Mouse (Mus musculus) heart, postnatal 0 days (tissue): ENCODE measurements at regions not wholly inside any gene's neighbourhood (a gene's known extent, or its start where the extent isn't known, plus 50 kb on each side); places are given as distances from the start of the nearest gene placed in this dataset.

Experiments
- ATAC-seq: fragments of 200-750 bp; cut with Nextera tagmentation; 2 replicates; pipeline ENCODE4 v1.8.0; 2017; ENCODE audit warnings: low read depth, moderate number of reproducible peaks, moderate library complexity; ENCODE audit not compliant: insufficient read depth
- DNase-seq: peaks from one replicate; pipeline ENCODE4 v3.0.0-alpha.2; 2016; ENCODE audit warnings: low spot score
- H3K27ac ChIP-seq: fragments of 300-500 bp; sonication (generic); 2 replicates; pipeline ENCODE4 v1.5.1; 2014; ENCODE audit warnings: low read depth, mild to moderate bottlenecking
- H3K27me3 ChIP-seq: fragments of 300-500 bp; sonication (generic); 2 replicates; pipeline ENCODE4 v1.6.1; 2014; ENCODE audit warnings: low read length, mixed read lengths; ENCODE audit not compliant: control insufficient read depth, insufficient read depth
- H3K36me3 ChIP-seq: fragments of 300-500 bp; sonication (generic); replicated peaks from 2 replicates; pipeline ENCODE4 v1.6.1; 2014; ENCODE audit warnings: low read length, mixed read lengths; ENCODE audit not compliant: control insufficient read depth, insufficient read depth
- H3K4me1 ChIP-seq: fragments of 300-500 bp; sonication (generic); 2 replicates; pipeline ENCODE4 v1.6.1; 2014; ENCODE audit warnings: antibody characterized with exemption; ENCODE audit not compliant: control insufficient read depth, insufficient read depth
- H3K4me2 ChIP-seq: fragments of 300-500 bp; sonication (generic); 2 replicates; pipeline ENCODE4 v1.6.1; 2014; ENCODE audit warnings: low read depth, mild to moderate bottlenecking, low read length, moderate library complexity
- H3K4me3 ChIP-seq: fragments of 300-500 bp; sonication (generic); 2 replicates; pipeline ENCODE4 v1.5.1; 2014; ENCODE audit warnings: low read depth, low read length
- H3K9ac ChIP-seq: fragments of 300-500 bp; sonication (generic); replicated peaks from 2 replicates; pipeline ENCODE4 v1.6.1; 2014; ENCODE audit warnings: low read depth, low read length, mixed read lengths
- H3K9me3 ChIP-seq: fragments of 300-500 bp; sonication (generic); replicated peaks from 2 replicates; pipeline ENCODE4 v1.6.1; 2016; ENCODE audit warnings: low read length; ENCODE audit not compliant: control insufficient read depth
- CTCF ChIP-seq: IDR thresholded peaks from 2 replicates; pipeline ENCODE4 v1.5.1; 2016; ENCODE audit warnings: antibody characterized with exemption, control low read depth, low read depth
- EP300 ChIP-seq: IDR thresholded peaks from 2 replicates; pipeline ENCODE4 v1.6.1; 2016; ENCODE audit warnings: antibody characterized with exemption, low read depth
- WGBS: fragments of 180-500 bp; shearing (Covaris S2); extraction: QIAGEN DNeasy Blood & Tissue Kit; methylation state at CpG from one replicate; pipeline ENCODE4 v1.1.7; 2014; 5-methylcytosine and 5-hydroxymethylcytosine counted together

DNA sequence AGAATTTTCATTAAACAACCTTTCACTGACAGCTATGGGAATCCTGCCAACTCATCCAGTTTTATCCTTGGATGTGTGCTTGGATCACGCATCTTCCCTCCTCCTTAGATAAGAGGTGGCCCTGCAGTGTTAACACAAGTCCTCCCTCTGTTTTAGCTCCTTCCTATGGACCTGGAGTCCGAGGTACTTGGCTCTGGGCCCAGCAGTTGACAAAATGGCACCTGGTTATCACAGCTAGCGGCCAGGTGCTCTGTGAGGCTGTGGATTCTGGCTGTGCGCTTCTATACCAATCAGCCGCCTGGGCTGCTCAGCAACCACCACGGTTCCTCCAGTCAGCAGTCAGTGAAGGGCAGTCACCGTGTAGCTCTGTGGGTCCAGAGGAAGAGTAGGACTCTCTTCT lies 157.4 kb downstream of the Prdm2 start:
- DNase-seq, result no peak
- TF ChIP-seq CTCF, result no peak
- no peak for TF ChIP-seq EP300
- Histone ChIP-seq H3K9ac (no peak overlapping the region), H3K36me3 (no peaks in the 10 kb centered on the region), H3K9me3 (no peaks in the 10 kb centered on the region), H3K27ac (no peak overlapping the region), H3K4me2 (no peak overlapping the region), H3K4me3 (no peak overlapping the region), H3K27me3 (no peaks in the 10 kb centered on the region), H3K4me1 (no peaks in the 10 kb centered on the region)
- no peak for ATAC-seq
- WGBS, result 58% methylated on average over 7 of the region's 7 CpGs

- DNase-seq (no peak), ATAC-seq (no peak)
- H3K4me2 ChIP-seq, result no peak overlapping the region
- H3K4me3 ChIP-seq, result no peak overlapping the region
- H3K9ac ChIP-seq, result no peak overlapping the region
- no peaks in the 10 kb centered on the region for H3K27me3 ChIP-seq
- WGBS, result 87% methylated on average over 5 of the region's 5 CpGs
- no peaks in the 10 kb centered on the region for H3K9me3 ChIP-seq
- no peaks in the 10 kb centered on the region for H3K36me3 ChIP-seq
- no peak for TF ChIP-seq CTCF
- no peak for TF ChIP-seq EP300
- H3K27ac ChIP-seq, result no peak overlapping the region
- no peaks in the 10 kb centered on the region for H3K4me1 ChIP-seq
Observed at GRCm38 (mm10) chr4:143053029-143053428, 159.8 kb downstream of the Prdm2 start.

DNA sequence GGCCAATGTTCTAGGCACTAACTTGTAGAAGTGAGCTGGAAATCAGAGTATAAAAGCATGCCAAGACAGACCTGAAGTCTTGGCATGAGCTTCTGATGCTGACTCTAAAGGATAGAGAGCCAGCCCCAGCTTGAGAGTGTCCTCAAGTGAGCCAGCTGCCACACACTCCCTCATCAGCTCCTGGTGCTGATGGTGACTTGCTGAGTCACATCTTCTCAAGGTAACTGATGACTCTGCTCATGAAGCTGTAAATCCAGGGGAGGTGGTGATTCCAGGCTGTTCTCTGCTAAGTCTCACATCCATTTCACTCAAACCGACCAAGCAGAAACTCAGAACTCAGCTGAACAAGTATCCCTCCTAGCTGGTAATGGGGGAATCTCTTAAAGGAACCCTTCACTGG lies 161.6 kb downstream of the Prdm2 start:
- H3K9me3 ChIP-seq, result no peaks in the 10 kb centered on the region; the same call in 1 of the 2 replicates
- 75% methylated on average over 1 of the region's 1 CpGs for WGBS

GRCm38 (mm10) chr4:143045245-143045644 lies 167.6 kb downstream of the Prdm2 start:
- no peak for DNase-seq
- no peaks in the 10 kb centered on the region for H3K27me3 ChIP-seq
- no peaks in the 10 kb centered on the region; the same call in 1 of the 2 replicates for H3K9me3 ChIP-seq
- H3K4me3 ChIP-seq, result no peak overlapping the region
- H3K36me3 ChIP-seq, result no peaks in the 10 kb centered on the region
- no peak overlapping the region for H3K9ac ChIP-seq
- H3K4me2 ChIP-seq, result no peak overlapping the region
- TF ChIP-seq EP300, result no peak
- no peak for TF ChIP-seq CTCF
- ATAC-seq, result no peak
- 45% methylated on average over 7 of the region's 7 CpGs for WGBS
- no peak overlapping the region for H3K27ac ChIP-seq
- no peaks in the 10 kb centered on the region for H3K4me1 ChIP-seq

More for the DNA sequence above, 161.6 kb downstream of the Prdm2 start:
- H3K27me3 ChIP-seq, result no peaks in the 10 kb centered on the region
- DNase-seq (no peak), ATAC-seq (no peak)
- H3K27ac ChIP-seq, result no peak overlapping the region
- H3K4me3 ChIP-seq, result no peak overlapping the region
- H3K4me2 ChIP-seq, result no peak overlapping the region
- H3K36me3 ChIP-seq, result no peaks in the 10 kb centered on the region
- no peak for TF ChIP-seq EP300
- TF ChIP-seq CTCF, result no peak
- no peaks in the 10 kb centered on the region for H3K4me1 ChIP-seq
- H3K9ac ChIP-seq, result no peak overlapping the region

GRCm38 (mm10) chr4:143042806-143043205 lies 170.0 kb downstream of the Prdm2 start:
- ATAC-seq, result no peak
- H3K4me3 ChIP-seq, result no peak overlapping the region
- H3K27ac ChIP-seq, result no peak overlapping the region
- TF ChIP-seq CTCF (no peak), EP300 (no peak)
- H3K9ac ChIP-seq, result no peak overlapping the region
- no peak overlapping the region for H3K4me2 ChIP-seq
- no peaks in the 10 kb centered on the region; the same call in 1 of the 2 replicates for H3K9me3 ChIP-seq
- no peaks in the 10 kb centered on the region for H3K36me3 ChIP-seq
- 57% methylated on average over 6 of the region's 6 CpGs for WGBS
- H3K4me1 ChIP-seq, result no peaks in the 10 kb centered on the region
- H3K27me3 ChIP-seq, result no peaks in the 10 kb centered on the region
- no peak for DNase-seq

- WGBS, result 71% methylated on average over 9 of the region's 9 CpGs
- H3K4me1 ChIP-seq, result no peaks in the 10 kb centered on the region
Observed at GRCm38 (mm10) chr4:143038626-143039025, 174.2 kb downstream of the Prdm2 start.

More at GRCm38 (mm10) chr4:143038626-143039025, 174.2 kb downstream of the Prdm2 start:
- DNase-seq (no peak), ATAC-seq (no peak)
- Histone ChIP-seq H3K4me2 (no peak overlapping the region), H3K9me3 (no peaks in the 10 kb centered on the region), H3K36me3 (no peaks in the 10 kb centered on the region), H3K27ac (no peak overlapping the region), H3K9ac (no peak overlapping the region), H3K27me3 (no peaks in the 10 kb centered on the region), H3K4me3 (no peak overlapping the region)
- TF ChIP-seq CTCF (no peak), EP300 (no peak)
